Mouse (Mus musculus): Measurements from ENCODE around the gene Gm19426. TPM values are rescaled to one million over a fixed set of nuclear protein-coding genes. Genes with fewer than 3 reads are reported as not detected.
A peak's percentile ranks its signal among the peaks of the same experiment; 100 is the strongest.
"Not testable (repeated sequence)": the region's sequence is repeated elsewhere in the genome, so short reads cannot be mapped to it uniquely, and the experiment has no call there.

Gm19426 gene
- total RNA-seq, 2 experiments from 2014 or later, result 0.66 to 1.0 TPM

- DNase-seq, result no peak
- intact Hi-C loops (cut with DNase I; ENCODE audit: low total_unique reads), result no loop called here
Measured at GRCm38 (mm10) chr2:84757026-84757682, 13.7 kb upstream of the Gm19426 start.

- DNase-seq, result no peak
- intact Hi-C loops (cut with DNase I; ENCODE audit: low total_unique reads), result no loop called here
Measured at GRCm38 (mm10) chr2:84756245-84756644, 12.8 kb upstream of the Gm19426 start.

DNA sequence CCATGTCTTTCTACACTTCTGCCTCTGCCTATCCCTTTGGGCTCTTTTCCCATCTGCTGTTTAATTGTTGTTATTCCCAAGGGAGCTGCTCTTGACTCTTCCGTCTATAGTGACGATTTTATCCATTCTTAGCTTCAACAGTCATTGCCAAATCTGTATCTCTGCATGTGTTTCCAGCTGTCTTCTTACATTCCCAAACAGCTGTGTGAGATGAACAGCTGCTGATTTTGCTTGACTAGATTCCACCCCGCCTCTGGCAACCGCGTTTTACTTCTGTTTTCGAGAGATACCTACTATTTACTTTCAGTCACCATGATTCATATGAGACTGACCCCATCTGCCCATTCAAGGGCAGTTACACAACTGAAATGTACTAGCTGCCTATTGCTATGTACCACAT, 6.7 kb upstream of the Gm19426 start:
- DNase-seq, result no peak
- intact Hi-C loops (cut with DNase I; ENCODE audit: low total_unique reads), result no loop called here

- intact Hi-C loops (cut with DNase I; ENCODE audit: low total_unique reads), result loop anchor here (5.0 kb wide), 1 partner anchor 53 kb away; the partner anchor contains the start of gene Ube2l6
- DNase-seq, result no peak
Measured at GRCm38 (mm10) chr2:84744126-84744525, 671 bp upstream of the Gm19426 start.

DNA sequence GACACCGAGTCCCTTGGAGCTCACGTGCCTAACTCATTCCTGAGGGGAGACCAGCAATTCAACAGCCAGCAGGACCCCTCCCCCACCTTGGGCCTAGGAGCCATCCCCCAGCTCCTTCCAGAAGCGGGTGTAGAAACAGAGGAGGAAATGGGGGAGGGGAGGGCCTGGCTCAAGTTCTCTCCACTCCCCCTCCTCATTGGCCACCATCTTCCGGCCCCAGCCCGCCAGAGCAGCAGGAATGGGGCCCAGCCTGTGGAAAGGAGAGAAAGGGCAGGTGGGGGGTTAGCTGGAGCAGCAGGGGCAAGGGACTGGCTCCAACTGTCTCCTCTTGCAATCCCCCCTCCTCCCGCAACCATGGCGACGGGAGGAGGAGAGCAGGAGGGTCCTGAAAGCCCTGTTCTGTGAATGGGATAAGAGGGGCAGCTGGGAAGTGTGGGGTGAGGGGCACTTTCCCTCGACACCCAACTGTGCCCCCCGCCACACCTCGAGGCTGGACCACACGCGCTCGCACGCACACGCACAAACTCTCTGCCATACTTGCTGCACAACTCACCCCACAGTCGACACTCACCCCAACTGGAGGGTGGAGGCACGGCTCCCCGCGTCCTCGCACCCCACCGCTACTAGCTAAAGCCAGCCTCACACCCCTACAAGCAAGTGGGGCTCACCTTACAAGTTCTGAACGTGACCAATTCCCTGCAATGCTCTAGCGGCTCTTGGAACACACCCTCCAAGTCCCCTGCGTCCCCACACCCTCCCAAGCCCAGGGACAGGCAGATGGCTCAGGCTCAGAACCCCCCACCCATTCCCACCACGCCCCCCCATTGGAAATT, 788 bp downstream of the Gm19426 start:
- DNase-seq, result no peak
- intact Hi-C loops (cut with DNase I; ENCODE audit: low total_unique reads), result loop anchor here (5.0 kb wide), 1 partner anchor 55 kb away; the partner anchor contains the start of gene Ube2l6

DNA sequence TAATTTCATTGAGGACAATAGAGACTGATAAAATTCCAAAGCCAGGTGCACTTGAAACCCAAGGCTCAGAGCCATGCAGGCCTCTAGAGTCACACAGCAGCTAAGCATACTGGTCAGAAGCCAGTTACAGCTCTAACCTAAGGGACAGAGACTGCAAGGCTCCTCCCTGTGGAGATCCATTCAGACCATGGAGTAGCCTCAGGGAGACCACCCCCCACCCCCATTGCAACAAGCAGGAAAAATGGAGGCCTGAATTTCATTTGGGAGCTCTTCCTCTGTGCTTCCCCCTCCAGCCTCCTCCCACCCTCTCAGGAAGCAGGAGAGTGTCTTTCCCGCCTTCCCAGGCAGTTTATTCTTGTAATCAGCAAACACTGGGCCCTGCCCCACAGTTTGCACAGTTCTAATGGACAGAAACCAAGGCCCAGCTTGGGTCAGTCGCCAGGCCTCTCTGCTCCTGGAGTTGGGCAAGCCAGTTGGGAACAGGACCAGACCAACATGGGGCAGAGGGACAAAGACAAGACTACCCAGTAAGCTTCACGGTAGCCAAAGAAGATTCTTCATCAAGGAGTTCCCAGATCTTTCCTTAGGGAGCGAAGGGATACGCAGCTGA, 1.5 kb downstream of the Gm19426 start:
- intact Hi-C loops (cut with DNase I; ENCODE audit: low total_unique reads), result loop anchor here (5.0 kb wide), 1 partner anchor 55 kb away; the partner anchor contains the start of gene Ube2l6
- no peak for DNase-seq

- no peak for DNase-seq
- intact Hi-C loops (cut with DNase I; ENCODE audit: low total_unique reads), result loop anchor here (5.0 kb wide), 1 partner anchor 57 kb away; the partner anchor contains the start of gene Ube2l6
Measured at GRCm38 (mm10) chr2:84740608-84741333, 2.7 kb downstream of the Gm19426 start.

GRCm38 (mm10) chr2:84738271-84738911, 5.1 kb downstream of the Gm19426 start:
- intact Hi-C loops (cut with DNase I; ENCODE audit: low total_unique reads), result no loop called here
- no peak for DNase-seq

- intact Hi-C loops (cut with DNase I; ENCODE audit: low total_unique reads), result no loop called here
- no peak for DNase-seq
Measured at GRCm38 (mm10) chr2:84737451-84737925, 6.0 kb downstream of the Gm19426 start.

GRCm38 (mm10) chr2:84736312-84737161, 6.9 kb downstream of the Gm19426 start:
- intact Hi-C loops (cut with DNase I; ENCODE audit: low total_unique reads), result no loop called here
- DNase-seq, result no peak

GRCm38 (mm10) chr2:84735346-84735920, 8.0 kb downstream of the Gm19426 start:
- DNase-seq, result no peak
- intact Hi-C loops (cut with DNase I; ENCODE audit: low total_unique reads), result no loop called here

GRCm38 (mm10) chr2:84734919-84735318, 8.5 kb downstream of the Gm19426 start:
- intact Hi-C loops (cut with DNase I; ENCODE audit: low total_unique reads), result no loop called here
- no peak for DNase-seq

- intact Hi-C loops (cut with DNase I; ENCODE audit: low total_unique reads), result no loop called here
- DNase-seq, result no peak
Measured at GRCm38 (mm10) chr2:84734351-84734864, 9.0 kb downstream of the Gm19426 start.

- intact Hi-C loops (cut with DNase I; ENCODE audit: low total_unique reads), result no loop called here
- DNase-seq, result peak; percentile 36
Measured at GRCm38 (mm10) chr2:84733579-84734300, 9.7 kb downstream of the Gm19426 start, which contains the start of gene Ypel4. Ypel4 (plus strand) TSS chr2:84734058.

GRCm38 (mm10) chr2:84732394-84732793, 11.1 kb downstream of the Gm19426 start:
- intact Hi-C loops (cut with DNase I; ENCODE audit: low total_unique reads), result no loop called here
- no peak for DNase-seq

- no peak for DNase-seq
- intact Hi-C loops (cut with DNase I; ENCODE audit: low total_unique reads), result no loop called here
Measured at GRCm38 (mm10) chr2:84731206-84731605, 12.2 kb downstream of the Gm19426 start.

DNA sequence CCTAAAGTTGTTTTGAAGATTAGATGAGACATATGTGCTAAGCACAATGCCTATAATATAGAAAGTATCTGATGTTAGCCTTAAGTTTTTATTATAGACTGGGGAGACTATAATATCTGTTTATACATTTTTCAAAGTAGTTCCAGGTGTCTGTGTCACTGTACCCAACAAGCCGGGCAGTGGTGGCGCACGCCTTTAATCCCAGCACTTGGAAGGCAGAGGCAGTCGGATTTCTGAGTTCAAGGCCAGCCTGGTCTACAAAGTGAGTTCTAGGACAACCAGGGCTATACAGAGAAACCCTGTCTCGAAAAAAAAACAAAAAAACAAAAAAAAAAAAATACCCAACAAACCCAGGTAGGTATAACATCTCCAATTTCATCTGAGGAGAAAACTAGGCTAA, 15.3 kb downstream of the Gm19426 start:
- DNase-seq; intact Hi-C loops (cut with DNase I; ENCODE audit: low total_unique reads): not testable (repeated sequence)
